Mouse (Mus musculus) Muller cell, postnatal 12 days (primary cell): ENCODE results near the gene Tiam1.

Experiments used
- DNase-seq: peaks from one replicate; pipeline ENCODE4 v3.0.0-alpha.2; 2015; ENCODE audit errors: inconsistent ontology term

Tiam1 gene

GRCm38 (mm10) chr16:89796566-89796965 is 347.0 kb downstream of the Tiam1 start:
- no peak for DNase-seq

DNA sequence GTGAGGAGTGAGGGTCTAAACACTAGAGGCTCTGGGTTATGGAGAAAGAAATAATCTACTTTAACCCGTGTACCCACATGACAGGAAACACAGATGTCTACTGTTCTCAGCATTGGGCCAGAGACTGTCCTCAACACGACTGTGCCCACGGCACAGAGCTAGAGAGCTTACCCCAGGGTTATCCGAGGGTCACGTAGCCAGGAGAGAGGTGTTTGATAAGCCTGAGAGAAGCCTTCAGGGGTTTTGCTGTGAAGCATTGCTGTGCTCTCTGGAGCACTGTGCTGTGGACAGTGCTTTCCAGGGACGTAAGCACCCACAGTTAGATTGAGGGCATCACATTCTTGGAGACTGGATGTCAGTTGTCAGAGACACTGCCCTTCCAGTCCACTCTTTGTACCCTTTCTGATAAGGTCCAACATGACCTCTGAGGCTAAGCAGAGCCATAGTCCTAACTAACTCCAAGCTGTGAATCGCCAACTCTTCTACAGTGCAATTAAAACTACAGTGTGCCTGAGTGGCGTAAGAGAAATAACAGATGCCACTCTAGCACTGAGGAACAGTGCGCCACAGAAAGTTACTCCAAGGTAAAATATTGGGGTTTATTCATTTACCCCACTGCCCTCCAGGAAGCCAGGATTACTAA is 353.7 kb downstream of the Tiam1 start:
- DNase-seq = no peak

DNA sequence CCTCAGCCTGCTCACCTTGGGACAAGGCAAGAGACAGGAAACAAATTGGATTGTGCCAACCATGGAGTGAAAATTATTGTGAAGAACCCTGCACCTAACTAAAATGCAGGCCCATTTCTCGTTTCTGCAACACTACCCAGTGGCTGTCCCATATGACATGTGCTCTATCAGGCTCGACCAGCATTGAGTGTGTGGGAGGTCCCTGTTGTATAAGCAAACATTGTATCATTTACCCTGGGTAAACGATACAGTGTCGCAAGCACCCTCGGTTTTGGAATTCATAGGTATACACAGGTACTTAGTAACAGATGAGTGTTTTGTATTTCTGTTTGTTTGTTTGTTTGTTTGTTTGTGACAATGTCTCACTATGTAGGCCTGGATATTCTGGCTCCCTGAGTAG is 357.8 kb downstream of the Tiam1 start:
- DNase-seq = no peak

DNA sequence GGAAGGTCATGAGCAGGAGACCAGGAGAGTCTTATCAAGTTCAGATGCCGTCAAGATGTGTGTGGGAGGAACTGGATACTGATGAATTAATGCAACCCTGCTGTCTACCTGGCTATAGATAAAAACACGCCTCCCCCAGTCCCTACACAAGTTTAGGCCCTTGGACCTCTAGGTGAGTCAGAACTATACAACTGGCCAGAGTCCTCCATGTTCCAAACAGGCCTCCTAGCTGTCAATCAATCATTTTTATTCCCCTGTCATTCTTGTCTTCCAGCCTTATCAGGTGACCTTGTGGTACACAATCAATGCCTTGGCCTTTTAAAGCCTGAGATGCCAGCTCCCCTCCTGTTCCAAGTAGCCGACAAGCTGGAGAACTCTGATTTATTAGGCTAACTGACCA is 363.9 kb downstream of the Tiam1 start:
- no peak for DNase-seq

- DNase-seq = peak; percentile 42
Measured at GRCm38 (mm10) chr16:89777450-89777849, 366.1 kb downstream of the Tiam1 start.

DNA sequence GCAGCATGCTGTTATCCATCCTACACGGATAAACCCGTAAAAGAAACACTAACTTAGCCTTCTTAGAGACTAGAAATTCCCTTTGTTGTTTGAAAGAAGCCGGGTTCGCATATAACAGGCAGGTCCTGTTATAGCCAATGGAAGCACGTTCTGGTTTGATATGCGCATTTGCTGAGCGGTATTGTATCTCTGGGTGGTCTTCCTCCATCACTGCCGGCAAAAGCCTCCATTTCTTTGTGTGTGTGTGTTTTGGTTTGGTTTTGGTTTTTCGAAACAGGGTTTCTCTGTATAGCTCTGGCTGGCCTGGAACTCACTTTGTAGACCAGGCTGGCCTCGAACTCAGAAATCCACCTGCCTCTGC is 369.0 kb downstream of the Tiam1 start:
- no peak for DNase-seq

GRCm38 (mm10) chr16:89773657-89774552 is 369.7 kb downstream of the Tiam1 start:
- peak; percentile 86 for DNase-seq

DNA sequence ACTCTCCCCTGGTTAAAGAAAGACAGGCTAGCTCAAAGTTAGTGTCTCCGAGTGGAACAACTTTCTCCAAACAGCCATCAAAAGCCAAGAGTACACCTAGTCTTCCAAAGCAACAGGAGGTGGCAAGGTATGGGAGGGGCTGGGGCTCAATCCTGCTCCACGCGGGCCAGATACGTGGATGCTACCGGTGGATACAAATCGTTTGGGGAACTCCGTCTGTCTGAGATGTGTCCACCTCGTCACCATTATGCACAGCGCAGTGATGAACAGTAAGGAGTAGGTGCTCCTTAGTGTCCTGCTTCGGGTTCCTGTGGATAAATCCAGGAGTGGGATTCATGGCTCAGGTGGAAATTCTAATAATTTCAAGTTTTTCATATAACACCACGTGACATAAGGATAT is 377.6 kb downstream of the Tiam1 start:
- DNase-seq = no peak

DNA sequence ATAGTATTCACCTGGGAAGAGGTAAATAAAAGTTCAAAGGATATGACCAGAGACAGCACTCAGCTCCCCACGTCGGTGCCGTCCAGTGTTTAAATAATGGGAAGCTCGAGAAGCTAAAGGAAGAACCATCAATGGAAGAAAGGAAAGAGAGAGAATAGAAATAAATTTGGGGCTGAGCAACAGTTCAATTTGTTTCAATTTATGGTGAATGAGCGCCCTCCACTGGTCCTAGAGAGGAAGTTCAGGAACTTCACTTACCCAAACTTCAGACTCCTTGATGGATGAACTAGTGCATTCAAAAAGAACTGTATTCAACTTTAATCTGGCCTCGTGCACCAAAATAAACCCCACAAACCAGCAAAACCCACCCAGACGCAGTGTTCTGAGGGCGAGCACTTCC is 378.1 kb downstream of the Tiam1 start:
- no peak for DNase-seq

GRCm38 (mm10) chr16:89763812-89764211 is 379.8 kb downstream of the Tiam1 start:
- no peak for DNase-seq

DNA sequence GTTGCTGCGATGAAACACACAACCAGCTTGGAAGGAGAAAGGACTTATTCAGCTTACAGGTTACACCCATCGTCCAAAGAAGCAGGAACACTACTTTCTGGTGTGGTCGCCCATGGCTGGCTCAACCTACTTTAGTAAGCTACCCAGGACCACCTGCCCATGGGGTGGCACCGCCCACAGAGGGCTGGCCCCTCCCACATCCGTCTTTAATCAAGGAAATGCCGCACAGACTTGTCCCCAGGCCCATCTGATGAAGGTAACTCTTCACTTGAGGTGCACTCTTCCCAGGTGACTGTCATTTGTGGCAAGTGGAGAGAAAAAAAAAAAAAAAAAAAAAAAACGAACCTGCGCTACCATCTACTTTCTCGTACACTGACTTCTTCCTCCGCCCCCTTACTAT is 381.0 kb downstream of the Tiam1 start:
- no peak for DNase-seq

- peak; percentile 24 for DNase-seq
Measured at GRCm38 (mm10) chr16:89762096-89762495, 381.5 kb downstream of the Tiam1 start.

GRCm38 (mm10) chr16:89757384-89757783 is 386.2 kb downstream of the Tiam1 start:
- no peak for DNase-seq

GRCm38 (mm10) chr16:89754709-89755108 is 388.9 kb downstream of the Tiam1 start:
- no peak for DNase-seq

GRCm38 (mm10) chr16:89747864-89748263 is 395.7 kb downstream of the Tiam1 start:
- DNase-seq = no peak

DNA sequence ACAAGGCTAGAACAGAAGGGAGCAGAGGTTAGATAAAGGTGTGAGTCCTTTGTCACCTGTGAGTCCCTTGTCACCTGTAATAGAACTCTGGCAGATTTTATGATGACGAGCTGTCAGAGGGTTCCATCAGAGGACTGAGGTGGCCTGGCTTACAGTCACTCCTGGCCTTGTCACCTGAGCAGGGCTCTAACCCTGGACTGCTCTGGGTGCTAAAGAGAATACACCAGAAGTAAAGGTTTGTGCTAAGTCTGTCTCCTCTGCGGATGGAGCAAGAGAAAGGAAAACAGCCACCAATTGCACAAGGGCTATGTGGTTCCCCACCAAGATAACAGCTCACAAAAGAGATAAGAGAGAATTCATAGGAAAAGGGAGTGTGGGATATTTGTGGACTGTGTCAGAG is 404.0 kb downstream of the Tiam1 start:
- no peak for DNase-seq

GRCm38 (mm10) chr16:89738963-89739362 is 404.6 kb downstream of the Tiam1 start:
- DNase-seq = peak; percentile 30
